Mouse (Mus musculus) forebrain, postnatal 0 days (tissue): ENCODE data around the gene Mptx1. TPM values are rescaled to one million over a fixed set of nuclear protein-coding genes. Genes with fewer than 3 reads are reported as not detected.
"Not testable (repeated sequence)": the region's sequence is repeated elsewhere in the genome, so short reads cannot be mapped to it uniquely, and the experiment has no call there.

Experiments
- ATAC-seq: fragments of 200-750 bp; cut with Nextera tagmentation; 2 replicates; pipeline ENCODE4 v1.8.0; 2017; ENCODE audit warnings: mild to moderate bottlenecking, moderate library complexity
- DNase-seq: peaks from one replicate; pipeline ENCODE4 v3.0.0-alpha.2; 2015
- H3K27ac ChIP-seq: fragments of 300-500 bp; sonication (generic); 2 replicates; pipeline ENCODE4 v1.5.1; 2014; ENCODE audit warnings: low read depth, mild to moderate bottlenecking, antibody characterized with exemption, low read length, moderate library complexity, mixed read lengths
- H3K27me3 ChIP-seq: fragments of 300-500 bp; sonication (generic); 2 replicates; pipeline ENCODE4 v1.6.1; 2014; ENCODE audit warnings: mild to moderate bottlenecking, low read length, mixed read lengths; ENCODE audit not compliant: insufficient read depth
- H3K36me3 ChIP-seq: fragments of 300-500 bp; sonication (generic); 2 replicates; pipeline ENCODE4 v1.6.1; 2014; ENCODE audit warnings: mild to moderate bottlenecking, moderate library complexity; ENCODE audit not compliant: insufficient read depth
- H3K4me1 ChIP-seq: fragments of 300-500 bp; sonication (generic); 2 replicates; pipeline ENCODE4 v1.6.1; 2014; ENCODE audit warnings: antibody characterized with exemption; ENCODE audit not compliant: insufficient read depth
- H3K4me2 ChIP-seq: fragments of 300-500 bp; sonication (generic); 2 replicates; pipeline ENCODE4 v1.6.1; 2014; ENCODE audit warnings: low read depth, mild to moderate bottlenecking, moderate library complexity
- H3K4me3 ChIP-seq: fragments of 300-500 bp; sonication (generic); 2 replicates; pipeline ENCODE4 v1.5.1; 2014; ENCODE audit warnings: low read depth, low read length, mixed read lengths
- H3K9ac ChIP-seq: fragments of 300-500 bp; sonication (generic); 2 replicates; pipeline ENCODE4 v1.6.1; 2014; ENCODE audit warnings: mild to moderate bottlenecking
- H3K9me3 ChIP-seq: fragments of 300-500 bp; sonication (generic); 2 replicates; pipeline ENCODE4 v1.6.1; 2016; ENCODE audit warnings: low read length
- CTCF ChIP-seq: sonication (generic); IDR thresholded peaks from 2 replicates; pipeline ENCODE4 v1.5.1; 2016; ENCODE audit warnings: antibody characterized with exemption, control low read depth, low read depth
- WGBS: fragments of 180-500 bp; shearing (Covaris S2); extraction: QIAGEN DNeasy Blood & Tissue Kit; methylation state at CpG from one replicate; pipeline ENCODE4 v1.1.7; 2014; 5-methylcytosine and 5-hydroxymethylcytosine counted together
- polyA plus RNA-seq: library from polyadenylated mRNA; unstranded; fragments of >200 nt; fragmentation: Nextera tagmentation; extraction: Ambion mirVana; gene quantifications from 2 replicates; pipeline ENCODE4 v1.2.1, GENCODE M21; 2015
- total RNA-seq: library from RNA; depleted of rRNA; stranded (reverse); fragments of >200 nt; gene quantifications from 2 replicates; pipeline ENCODE4 v1.2.3, GENCODE M21; 2014; rRNA removed

Gene Mptx1
- total RNA-seq (not detected in 2 replicates), polyA plus RNA-seq (not detected in 2 replicates)

DNA sequence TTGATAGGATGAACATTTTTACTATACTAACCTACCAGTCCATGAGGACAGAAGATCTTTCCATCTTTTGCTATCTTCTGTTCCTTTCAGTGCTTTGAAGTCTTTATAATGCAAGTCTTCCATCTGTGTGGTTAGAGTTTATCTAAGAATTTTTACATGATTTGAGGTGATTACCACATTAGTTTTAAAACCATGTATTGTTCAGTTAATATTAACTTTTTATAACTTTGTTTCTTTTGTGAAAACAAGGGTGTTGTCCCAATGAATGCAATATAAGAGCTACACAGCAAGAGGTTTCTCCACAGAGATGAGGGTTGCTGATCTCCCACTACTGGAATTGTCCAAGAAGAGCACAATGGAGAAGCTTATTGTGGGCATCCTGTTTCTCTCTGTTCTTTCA, at the start of gene Mptx1:
Gene Mptx1 (plus strand): TSS at position 301 of the 400 bp plus-strand sequence.
- no peak for DNase-seq
- TF ChIP-seq CTCF, result no peak
- Histone ChIP-seq H3K9ac (no peak within 1 kb of the TSS), H3K36me3 (no peaks in the 10 kb centered on the region), H3K4me3 (no peak within 1 kb of the TSS), H3K27me3 (no peaks in the 10 kb centered on the region), H3K9me3 (no peaks in the 10 kb centered on the region), H3K4me1 (no peaks in the 10 kb centered on the region), H3K4me2 (no peak within 1 kb of the TSS), H3K27ac (no peak within 1 kb of the TSS)
- no peak for ATAC-seq

DNA sequence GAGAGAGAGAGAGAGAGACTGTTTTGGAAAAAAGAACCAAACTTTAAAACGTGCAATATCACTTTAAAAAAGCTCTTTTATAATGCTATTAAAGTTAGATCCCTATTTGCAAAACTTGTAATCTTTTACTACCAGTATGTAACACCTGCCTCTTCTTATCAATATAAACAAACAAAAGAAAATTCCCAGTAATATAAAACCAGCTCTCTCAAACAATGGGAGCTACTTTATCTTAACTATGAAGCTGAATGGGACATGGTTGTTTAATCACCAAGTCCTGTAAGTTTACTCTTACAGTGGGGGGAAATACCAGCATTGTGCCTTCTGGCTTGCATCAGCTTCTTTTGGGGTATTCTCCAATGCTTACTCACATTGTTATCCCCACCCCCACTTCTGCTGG, 27.2 kb upstream of the Mptx1 start:
- Histone ChIP-seq H3K9me3 (no peaks in the 10 kb centered on the region), H3K27me3 (no peaks in the 10 kb centered on the region), H3K36me3 (no peaks in the 10 kb centered on the region), H3K9ac (no peak overlapping the region), H3K4me2 (no peak overlapping the region), H3K4me3 (no peak overlapping the region), H3K4me1 (no peaks in the 10 kb centered on the region), H3K27ac (no peak overlapping the region)
- ATAC-seq (no peak), DNase-seq (no peak)
- TF ChIP-seq CTCF, result no peak
- WGBS, result 75% methylated on average over 1 of the region's 1 CpGs

DNA sequence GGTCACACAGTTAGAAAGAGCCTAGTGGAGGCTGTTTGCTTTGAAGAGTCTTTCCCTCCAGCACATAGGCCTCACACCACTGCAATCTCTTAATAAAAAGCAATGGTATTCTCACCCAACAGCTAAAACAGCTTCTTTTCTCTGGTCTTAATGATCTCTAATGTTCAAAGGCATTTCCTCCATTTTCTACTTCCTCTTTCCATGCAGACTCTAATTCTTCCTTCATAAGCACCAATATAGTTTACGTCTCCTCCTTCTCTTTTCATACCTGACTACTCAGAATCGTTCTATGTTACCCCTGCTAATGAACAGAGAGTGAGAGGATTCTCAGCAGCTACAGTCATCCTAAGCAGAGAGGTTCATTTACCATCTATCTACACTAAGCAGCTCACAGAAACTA, 13.0 kb upstream of the Mptx1 start:
- no peak overlapping the region for H3K9ac ChIP-seq
- 82% methylated on average over 2 of the region's 2 CpGs for WGBS
- ATAC-seq (no peak), DNase-seq (no peak)
- no peaks in the 10 kb centered on the region for H3K36me3 ChIP-seq
- H3K9me3 ChIP-seq, result no peaks in the 10 kb centered on the region
- H3K27ac ChIP-seq, result no peak overlapping the region
- no peak overlapping the region for H3K4me3 ChIP-seq
- H3K4me2 ChIP-seq, result no peak overlapping the region
- TF ChIP-seq CTCF, result no peak
- no peaks in the 10 kb centered on the region for H3K27me3 ChIP-seq
- H3K4me1 ChIP-seq, result no peaks in the 10 kb centered on the region

DNA sequence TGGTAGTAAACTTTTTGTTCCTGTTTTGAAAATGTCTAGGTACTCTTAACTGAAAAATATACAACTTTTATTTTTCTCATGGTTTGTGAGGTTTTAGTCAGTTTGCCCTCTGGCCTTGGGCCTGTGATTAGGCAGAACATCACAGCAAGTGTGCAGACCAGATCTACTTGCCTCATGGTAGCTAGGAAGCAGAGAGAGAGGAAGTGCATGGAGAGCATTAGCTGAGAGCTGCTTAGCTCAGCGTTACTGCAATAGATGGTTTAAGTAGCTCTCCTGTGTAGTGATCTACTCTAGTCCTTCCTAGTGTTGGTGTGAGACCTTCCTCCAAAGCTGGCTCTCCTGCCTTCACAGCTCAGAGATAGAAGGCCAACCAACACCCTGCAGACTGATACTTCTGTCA, 23.3 kb downstream of the Mptx1 start:
- H3K9me3 ChIP-seq, DNase-seq, H3K36me3 ChIP-seq, ATAC-seq, H3K4me2 ChIP-seq, H3K4me3 ChIP-seq, H3K9ac ChIP-seq, H3K27ac ChIP-seq, H3K27me3 ChIP-seq, H3K4me1 ChIP-seq: not testable (repeated sequence)
- 77% methylated on average over 1 of the region's 1 CpGs for WGBS

DNA sequence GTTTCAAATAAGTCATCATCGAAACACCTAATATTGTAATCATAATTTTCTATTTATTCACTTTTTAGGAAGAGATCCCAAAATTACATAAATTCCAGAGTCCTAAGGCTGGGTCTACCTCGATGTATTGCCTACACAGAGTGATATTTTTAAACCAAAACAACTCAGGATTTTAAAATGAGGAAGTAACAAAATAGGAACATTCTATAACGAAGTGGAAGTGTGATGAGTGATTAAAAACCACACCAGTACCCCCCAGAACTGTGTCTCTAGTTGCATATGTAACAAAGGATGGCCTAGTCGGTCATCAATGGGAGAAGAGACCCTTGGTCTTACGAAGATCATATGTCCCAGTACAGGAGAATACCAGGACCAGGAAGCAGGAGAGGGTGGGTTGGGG, 24.3 kb downstream of the Mptx1 start:
- ATAC-seq (no peak), DNase-seq (no peak)
- Histone ChIP-seq H3K9ac (no peak overlapping the region), H3K9me3 (no peaks in the 10 kb centered on the region), H3K4me2 (no peak overlapping the region), H3K4me1 (no peaks in the 10 kb centered on the region), H3K27ac (no peak overlapping the region), H3K36me3 (no peaks in the 10 kb centered on the region), H3K4me3 (no peak overlapping the region), H3K27me3 (no peaks in the 10 kb centered on the region)
- 79% methylated on average over 5 of the region's 5 CpGs for WGBS
- TF ChIP-seq CTCF, result no peak

DNA sequence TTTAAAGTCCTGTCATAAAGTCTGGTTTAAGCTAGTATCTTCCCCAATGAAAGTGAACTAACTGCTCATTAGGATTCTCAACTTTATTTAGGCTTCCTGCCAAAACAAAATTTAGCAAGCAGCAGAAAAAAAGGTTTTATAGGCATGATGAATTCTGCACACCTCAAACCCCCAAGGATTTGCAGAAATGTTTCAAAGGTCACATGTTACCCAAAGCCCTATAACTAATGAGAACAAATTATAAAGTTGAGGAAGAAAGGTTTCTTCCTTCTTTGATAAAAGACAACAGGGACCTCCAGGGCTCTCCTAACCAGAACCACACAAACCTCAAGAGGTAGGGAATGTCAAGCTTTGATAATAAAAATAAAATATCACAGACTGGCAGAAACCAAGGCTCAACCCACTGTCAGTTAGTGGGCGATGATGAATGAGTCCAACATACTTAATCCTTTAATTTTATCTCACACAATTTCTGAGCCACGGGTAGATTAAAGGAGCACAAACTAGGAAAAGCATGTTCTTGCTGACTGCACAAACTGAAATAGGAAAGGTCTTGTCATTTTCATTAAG, 34.6 kb downstream of the Mptx1 start, which contains the start of gene Olfr417:
Gene Olfr417 (plus strand): TSS at position 241 of the 570 bp plus-strand sequence.
- Histone ChIP-seq H3K4me3 (no peak within 1 kb of the TSS), H3K4me1 (no peaks in the 10 kb centered on the region), H3K9ac (no peak within 1 kb of the TSS), H3K9me3 (no peaks in the 10 kb centered on the region), H3K36me3 (no peaks in the 10 kb centered on the region), H3K27ac (no peak within 1 kb of the TSS), H3K27me3 (no peaks in the 10 kb centered on the region), H3K4me2 (no peak within 1 kb of the TSS)
- DNase-seq, result no peak
- no peak for ATAC-seq
- TF ChIP-seq CTCF, result no peak
- 65% methylated on average over 2 of the region's 2 CpGs for WGBS

DNA sequence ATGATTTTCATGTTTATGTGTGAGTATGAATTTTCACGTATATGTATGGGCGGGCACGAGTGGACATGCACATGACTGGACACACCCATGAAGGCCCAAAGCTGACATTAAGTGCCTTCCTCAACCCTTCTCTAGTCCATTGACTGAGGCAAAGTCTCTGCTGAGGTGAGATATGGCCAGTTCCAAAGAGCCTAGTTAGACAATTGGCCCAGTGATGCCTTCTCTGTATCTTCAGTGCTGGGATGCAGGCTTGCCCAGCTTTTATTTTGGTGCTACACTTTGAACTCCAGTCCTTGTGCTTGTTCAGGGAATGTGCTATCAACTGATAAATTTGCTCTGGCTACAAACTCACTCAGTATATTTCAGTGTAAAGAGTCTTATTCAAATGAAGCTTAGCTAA, 43.5 kb downstream of the Mptx1 start:
- no peak overlapping the region for H3K27ac ChIP-seq
- ATAC-seq (no peak), DNase-seq (no peak)
- 93% methylated on average over 3 of the region's 3 CpGs for WGBS
- no peak for TF ChIP-seq CTCF
- H3K9ac ChIP-seq, result no peak overlapping the region
- H3K9me3 ChIP-seq, result no peaks in the 10 kb centered on the region
- no peaks in the 10 kb centered on the region for H3K36me3 ChIP-seq
- no peak overlapping the region for H3K4me3 ChIP-seq
- H3K4me1 ChIP-seq, result no peaks in the 10 kb centered on the region
- no peak overlapping the region for H3K4me2 ChIP-seq
- no peaks in the 10 kb centered on the region for H3K27me3 ChIP-seq

Other genes starting within 250 kb of the Mptx1 start
- not detected in 2 replicates for gene Olfr429, start 246.2 kb upstream of the Mptx1 start, total RNA-seq
- gene Olfr429, start 246.2 kb upstream of the Mptx1 start, polyA plus RNA-seq, result not detected in 2 replicates
- not detected in 2 replicates for gene Olfr427, start 233.6 kb upstream of the Mptx1 start, total RNA-seq
- gene Olfr427, start 233.6 kb upstream of the Mptx1 start, polyA plus RNA-seq, result not detected in 2 replicates
- gene Olfr231, start 209.4 kb upstream of the Mptx1 start, total RNA-seq, result not detected in 2 replicates
- gene Olfr231, start 209.4 kb upstream of the Mptx1 start, polyA plus RNA-seq, result not detected in 2 replicates
- gene Olfr424, start 199.0 kb upstream of the Mptx1 start, total RNA-seq, result not detected in 2 replicates
- not detected in 2 replicates for gene Olfr424, start 199.0 kb upstream of the Mptx1 start, polyA plus RNA-seq
- gene Olfr420, start 174.9 kb upstream of the Mptx1 start, total RNA-seq, result not detected in 2 replicates
- gene Olfr420, start 174.9 kb upstream of the Mptx1 start, polyA plus RNA-seq, result not detected in 2 replicates
- gene Spta1, start 157.7 kb upstream of the Mptx1 start, total RNA-seq, result 0.08 and 0.14 TPM in 2 replicates
- gene Spta1, start 157.7 kb upstream of the Mptx1 start, polyA plus RNA-seq, result 0.02 and 0.03 TPM in 2 replicates
- not detected in 2 replicates for gene Olfr419, start 78.5 kb upstream of the Mptx1 start, total RNA-seq
- gene Olfr419, start 78.5 kb upstream of the Mptx1 start, polyA plus RNA-seq, result not detected in 2 replicates
- gene Olfr417, start 34.6 kb downstream of the Mptx1 start, total RNA-seq, result not detected in 2 replicates
- not detected in 2 replicates for gene Olfr417, start 34.6 kb downstream of the Mptx1 start, polyA plus RNA-seq
- gene Olfr248, start 60.5 kb downstream of the Mptx1 start, total RNA-seq, result not detected in 2 replicates
- not detected in 2 replicates for gene Olfr248, start 60.5 kb downstream of the Mptx1 start, polyA plus RNA-seq
- not detected in 2 replicates for gene Olfr414, start 93.5 kb downstream of the Mptx1 start, total RNA-seq
- gene Olfr414, start 93.5 kb downstream of the Mptx1 start, polyA plus RNA-seq, result not detected in 2 replicates
- gene Olfr220, start 111.6 kb downstream of the Mptx1 start, total RNA-seq, result not detected in 2 replicates
- not detected in 2 replicates for gene Olfr220, start 111.6 kb downstream of the Mptx1 start, polyA plus RNA-seq
- 13.9 and 21.3 TPM in 2 replicates for gene Fmn2, start 171.3 kb downstream of the Mptx1 start, total RNA-seq
- gene Fmn2, start 171.3 kb downstream of the Mptx1 start, polyA plus RNA-seq, result 4.3 and 5.9 TPM in 2 replicates